Mouse (Mus musculus): ENCODE data around the gene Eya4.

The Eya4 gene

GRCm38 (mm10) chr10:23235405-23235804, 115.2 kb downstream of the Eya4 start:
- in situ Hi-C loops (cut with MboI; ENCODE audit: low sequenced_read_pairs) = no loop called here

DNA sequence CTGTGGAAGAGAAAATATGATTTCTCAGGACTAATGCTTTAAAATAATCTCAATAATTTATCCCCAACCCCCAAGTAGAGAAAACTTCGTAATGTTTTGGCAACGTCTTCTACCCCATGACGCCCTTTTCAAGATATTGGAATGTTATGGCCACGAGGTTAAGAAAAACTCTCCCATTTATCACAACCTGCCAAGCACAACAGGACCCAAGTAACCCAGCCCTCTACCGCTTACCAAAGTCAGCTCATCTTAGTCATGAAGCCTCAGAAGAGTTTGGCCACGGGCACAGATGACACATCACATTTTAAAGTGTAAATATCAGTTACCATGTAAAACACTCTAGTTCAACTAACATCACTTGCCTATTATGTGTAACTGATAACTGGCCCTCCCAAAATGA, 117.2 kb downstream of the Eya4 start:
- in situ Hi-C loops (cut with MboI; ENCODE audit: low sequenced_read_pairs) = no loop called here

DNA sequence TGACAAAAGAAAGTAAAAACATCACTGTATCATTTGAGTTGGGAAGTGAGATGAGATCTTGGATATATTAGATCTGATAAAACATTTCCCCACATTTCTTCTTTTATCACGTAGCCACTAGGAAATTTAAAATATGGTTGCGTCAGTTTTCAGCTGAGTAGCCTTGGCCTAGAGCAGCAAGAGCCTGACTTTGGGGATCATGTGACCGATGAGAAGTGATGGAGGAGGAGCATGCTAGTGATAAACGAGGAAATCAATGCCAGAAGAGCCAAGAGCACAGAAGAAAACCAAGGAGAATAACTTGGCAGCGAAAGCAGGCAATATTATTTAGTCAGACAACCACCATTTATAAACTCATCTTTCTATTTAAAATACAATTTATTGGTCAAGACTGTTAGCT, 119.7 kb downstream of the Eya4 start:
- in situ Hi-C loops (cut with MboI; ENCODE audit: low sequenced_read_pairs) = no loop called here

DNA sequence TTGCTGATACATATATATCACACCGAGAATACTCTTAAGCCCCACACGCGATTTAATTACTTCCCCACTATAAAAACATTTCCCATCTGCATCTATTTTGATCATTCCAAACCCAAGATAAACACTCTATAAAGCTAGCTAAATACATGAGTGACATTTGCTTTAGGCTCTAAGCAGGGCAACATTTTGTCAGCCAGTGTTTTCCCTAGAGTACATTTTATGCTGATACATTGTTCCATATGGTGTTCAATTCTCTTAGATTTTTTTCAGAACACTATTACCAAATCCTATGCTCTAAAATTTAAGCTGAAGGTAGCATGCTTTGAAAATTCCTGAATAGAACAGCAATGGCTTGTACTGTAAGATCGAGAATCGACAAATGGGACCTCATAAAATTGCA, 127.2 kb downstream of the Eya4 start:
- in situ Hi-C loops (cut with MboI; ENCODE audit: low sequenced_read_pairs) = no loop called here

GRCm38 (mm10) chr10:23220432-23220831, 130.2 kb downstream of the Eya4 start:
- in situ Hi-C loops (cut with MboI; ENCODE audit: low sequenced_read_pairs) = no loop called here

DNA sequence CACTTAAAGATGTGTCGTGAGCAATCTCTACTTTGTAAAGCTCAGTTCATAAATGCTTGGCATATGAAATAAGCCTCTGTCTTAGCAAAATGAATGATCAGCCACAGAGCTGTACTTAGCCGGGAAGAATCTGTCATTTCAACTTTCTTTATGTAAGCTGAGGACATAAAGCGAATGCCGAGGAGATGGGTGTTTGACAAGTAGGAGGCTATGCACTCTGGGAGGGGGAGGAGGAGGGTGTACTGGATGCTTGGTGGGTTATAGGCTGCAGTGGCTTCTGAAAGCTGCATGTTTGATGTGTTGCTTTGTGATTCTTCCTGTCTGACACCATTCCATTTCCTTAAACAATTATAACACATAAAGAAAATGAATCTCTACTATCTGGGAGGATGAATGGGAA, 133.8 kb downstream of the Eya4 start:
- in situ Hi-C loops (cut with MboI; ENCODE audit: low sequenced_read_pairs) = no loop called here

DNA sequence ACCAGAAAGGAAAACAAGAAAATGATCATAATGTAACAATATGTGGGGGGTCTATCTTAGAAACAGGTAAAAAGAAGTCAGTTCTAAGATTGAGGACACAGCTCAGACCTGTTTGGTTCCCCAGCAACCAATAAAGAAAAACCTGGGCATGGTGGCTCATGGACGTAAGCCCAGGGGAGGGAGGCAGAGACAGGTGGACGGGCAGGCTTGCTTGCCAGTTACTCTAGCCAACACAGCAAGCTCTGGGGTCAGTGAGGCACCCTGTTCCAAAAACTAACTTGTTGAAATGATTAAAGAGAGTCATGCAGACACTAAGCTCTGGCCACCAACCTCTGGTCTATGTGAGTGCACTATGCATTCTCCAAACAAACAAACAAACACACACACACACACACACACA, 139.2 kb downstream of the Eya4 start:
- in situ Hi-C loops (cut with MboI; ENCODE audit: low sequenced_read_pairs) = no loop called here

DNA sequence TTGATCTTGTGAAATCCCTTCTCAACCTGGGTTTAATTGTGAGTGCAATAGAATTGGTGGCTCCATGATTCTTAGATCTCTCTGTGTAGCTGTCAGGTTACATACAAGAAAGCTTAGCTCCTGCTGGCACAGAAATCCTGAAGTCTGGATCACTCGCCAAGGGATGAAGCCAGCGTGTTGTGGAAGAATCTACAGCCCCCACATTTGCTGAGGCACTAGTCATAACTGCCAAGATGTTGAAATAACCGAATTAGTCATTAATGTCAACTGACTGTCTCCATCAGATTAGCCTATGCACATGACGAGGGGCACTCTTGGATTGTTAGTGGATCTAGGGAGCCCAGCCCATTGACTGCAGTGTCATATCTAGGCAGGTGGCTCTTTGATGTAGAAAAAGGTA, 146.7 kb downstream of the Eya4 start:
- in situ Hi-C loops (cut with MboI; ENCODE audit: low sequenced_read_pairs) = no loop called here

DNA sequence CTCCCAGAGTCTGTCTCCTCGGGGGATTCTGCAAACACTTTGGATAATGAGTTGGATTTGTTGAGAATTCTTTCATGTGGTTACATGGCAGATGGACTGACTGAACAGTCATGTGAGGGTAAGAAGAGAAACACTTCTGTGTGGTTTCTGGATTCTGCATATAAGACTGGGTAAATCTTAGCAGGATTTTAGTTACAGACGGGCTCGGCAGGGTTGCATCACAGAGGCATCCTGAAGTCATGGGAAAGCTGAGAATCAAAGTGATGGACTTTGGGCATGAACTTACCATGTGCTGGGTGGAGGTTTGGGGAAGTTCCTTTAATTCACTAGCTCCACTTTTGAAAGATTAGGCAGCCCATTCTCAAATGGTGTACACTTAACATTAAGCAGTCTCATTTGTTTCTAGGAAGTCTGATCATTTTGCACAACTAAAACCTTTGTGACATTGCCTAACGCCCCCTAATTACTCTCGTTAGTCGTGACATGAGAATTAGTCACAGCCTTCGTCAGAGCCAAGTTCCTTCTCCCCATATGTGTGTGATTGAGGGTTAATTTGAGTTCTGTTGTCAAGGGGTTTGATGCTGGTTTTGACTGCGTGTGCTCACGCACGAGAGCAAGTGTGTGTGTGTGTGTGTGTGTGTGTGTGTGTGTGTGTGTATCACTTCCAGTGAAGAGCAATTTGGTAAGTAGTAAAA, 147.3 kb downstream of the Eya4 start:
- in situ Hi-C loops (cut with MboI; ENCODE audit: low sequenced_read_pairs) = no loop called here

DNA sequence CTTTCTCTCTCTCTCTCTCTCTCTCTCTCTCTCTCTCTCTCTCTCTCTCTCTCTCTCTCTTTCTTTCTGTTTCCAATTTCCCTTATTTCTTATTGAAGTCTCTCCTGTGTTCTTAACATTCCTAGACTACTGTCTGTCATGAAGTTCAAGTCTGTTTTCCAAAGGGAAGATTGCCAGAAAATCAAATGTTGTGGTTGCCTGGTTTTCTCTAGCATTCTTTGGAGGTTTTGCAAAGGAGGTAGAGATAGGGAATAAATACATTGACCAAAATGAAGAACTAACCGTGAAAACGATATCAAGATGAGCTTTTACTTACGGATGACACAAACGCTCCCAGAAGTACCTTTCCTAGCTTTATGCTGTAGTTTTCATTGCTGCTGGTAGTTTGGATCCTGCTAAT, 148.0 kb downstream of the Eya4 start:
- in situ Hi-C loops (cut with MboI; ENCODE audit: low sequenced_read_pairs) = no loop called here

- in situ Hi-C loops (cut with MboI; ENCODE audit: low sequenced_read_pairs) = no loop called here
These were observed 152.3 kb downstream of the Eya4 start for GRCm38 (mm10) chr10:23198251-23198650.

DNA sequence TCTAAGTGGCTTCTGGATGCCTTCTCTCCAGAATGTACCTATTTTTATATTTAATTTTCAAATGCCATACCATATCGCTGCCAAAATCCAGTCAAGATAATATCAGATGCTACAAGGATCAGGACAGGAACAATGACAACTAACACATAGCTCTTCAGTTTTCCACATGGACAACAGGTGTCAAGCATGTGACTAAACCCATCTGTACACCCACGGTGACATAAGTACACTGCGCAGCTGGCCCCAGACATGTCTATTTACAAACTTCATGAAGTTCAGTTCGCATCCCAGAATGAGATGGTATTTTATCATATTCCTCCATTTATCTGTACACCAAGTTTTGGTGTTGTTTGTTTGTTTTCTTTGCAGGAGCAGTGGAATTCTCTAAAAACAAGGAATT, 154.2 kb downstream of the Eya4 start:
- in situ Hi-C loops (cut with MboI; ENCODE audit: low sequenced_read_pairs) = no loop called here

DNA sequence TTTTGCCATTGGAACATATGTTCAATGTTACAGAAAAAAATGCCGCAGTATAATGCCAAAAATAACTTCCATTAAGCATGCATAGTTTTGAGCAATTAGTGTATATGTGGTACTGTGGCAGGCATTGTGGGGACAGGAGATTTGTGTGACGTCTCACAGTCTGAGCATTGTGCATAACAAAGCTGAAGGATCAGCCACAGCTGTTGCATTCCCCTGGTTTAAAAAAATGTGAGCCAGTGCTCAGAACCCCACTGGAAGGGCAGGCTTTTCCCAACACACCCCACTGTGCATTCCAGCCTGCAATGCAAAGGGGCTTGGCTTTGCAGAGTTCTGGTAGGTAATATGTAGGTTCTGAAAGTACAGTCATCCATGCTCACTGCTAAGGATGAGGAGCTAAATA, 155.2 kb downstream of the Eya4 start:
- in situ Hi-C loops (cut with MboI; ENCODE audit: low sequenced_read_pairs) = no loop called here

DNA sequence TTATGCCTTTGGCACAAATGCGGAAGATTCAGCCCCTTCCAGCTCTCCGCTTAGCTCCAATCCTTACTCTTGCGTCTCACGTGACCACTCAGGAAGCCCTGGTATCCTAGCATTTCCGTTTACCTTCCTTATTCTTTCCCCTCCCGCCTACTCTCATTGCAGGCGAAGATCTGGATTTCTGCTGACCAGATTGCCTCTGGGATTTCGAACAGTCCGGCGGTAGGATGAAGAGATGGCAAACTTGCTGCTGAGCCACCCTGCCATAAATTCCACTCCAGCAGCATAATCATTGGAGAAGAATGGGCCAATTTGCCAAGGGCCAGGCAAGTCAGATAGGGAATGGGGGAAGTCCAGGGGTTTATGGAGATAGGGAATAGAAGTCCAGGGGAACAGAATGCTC, 160.8 kb downstream of the Eya4 start:
- in situ Hi-C loops (cut with MboI; ENCODE audit: low sequenced_read_pairs) = no loop called here

GRCm38 (mm10) chr10:23185391-23185790, 165.2 kb downstream of the Eya4 start:
- in situ Hi-C loops (cut with MboI; ENCODE audit: low sequenced_read_pairs) = no loop called here

DNA sequence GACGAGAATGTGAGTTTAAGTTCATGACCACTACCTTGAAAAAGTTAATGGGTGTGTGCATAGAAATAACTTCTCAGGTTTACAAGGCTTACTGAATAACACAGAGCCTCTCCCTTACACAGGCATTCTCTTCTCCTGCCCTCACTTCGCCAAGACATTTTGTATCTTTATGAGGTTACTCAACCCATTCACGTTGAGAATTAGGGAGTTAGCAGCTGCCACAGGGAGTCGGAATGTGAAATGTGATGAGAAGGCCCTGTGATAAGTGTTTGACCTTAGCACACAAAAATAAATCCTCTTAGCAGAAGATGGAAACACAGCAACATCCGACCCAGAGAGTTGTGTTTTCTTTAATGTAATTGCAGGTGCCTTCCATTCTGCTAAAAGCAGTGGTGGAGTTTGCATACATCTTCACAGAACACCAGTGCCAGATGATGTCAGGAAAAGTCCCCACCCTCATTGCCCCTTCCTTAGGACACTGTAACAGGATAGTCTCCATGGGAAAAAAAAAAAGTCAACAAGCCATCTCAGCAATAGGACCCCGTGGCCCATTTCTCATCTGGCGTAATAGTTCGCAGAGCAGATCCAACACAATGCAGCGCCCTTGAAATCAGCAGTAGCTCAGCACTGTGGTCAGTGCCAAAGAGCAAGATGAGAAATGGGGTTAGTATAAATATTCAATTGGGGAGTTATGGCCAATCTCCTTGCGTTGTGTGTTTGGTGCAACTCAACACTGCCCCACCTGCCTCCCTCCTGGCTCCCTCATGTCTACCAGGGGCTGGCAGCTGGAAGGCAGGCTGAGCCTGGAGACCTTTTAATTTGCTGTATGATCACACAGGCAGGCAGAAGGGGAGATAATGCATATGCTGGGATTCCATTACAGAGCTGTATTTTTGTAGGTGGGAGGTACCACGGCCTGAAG, 168.8 kb downstream of the Eya4 start:
- in situ Hi-C loops (cut with MboI; ENCODE audit: low sequenced_read_pairs) = no loop called here

- in situ Hi-C loops (cut with MboI; ENCODE audit: low sequenced_read_pairs) = no loop called here
These were observed 171.3 kb downstream of the Eya4 start for GRCm38 (mm10) chr10:23179285-23179684.

- in situ Hi-C loops (cut with MboI; ENCODE audit: low sequenced_read_pairs) = no loop called here
These were observed 173.1 kb downstream of the Eya4 start for GRCm38 (mm10) chr10:23177347-23178046.

DNA sequence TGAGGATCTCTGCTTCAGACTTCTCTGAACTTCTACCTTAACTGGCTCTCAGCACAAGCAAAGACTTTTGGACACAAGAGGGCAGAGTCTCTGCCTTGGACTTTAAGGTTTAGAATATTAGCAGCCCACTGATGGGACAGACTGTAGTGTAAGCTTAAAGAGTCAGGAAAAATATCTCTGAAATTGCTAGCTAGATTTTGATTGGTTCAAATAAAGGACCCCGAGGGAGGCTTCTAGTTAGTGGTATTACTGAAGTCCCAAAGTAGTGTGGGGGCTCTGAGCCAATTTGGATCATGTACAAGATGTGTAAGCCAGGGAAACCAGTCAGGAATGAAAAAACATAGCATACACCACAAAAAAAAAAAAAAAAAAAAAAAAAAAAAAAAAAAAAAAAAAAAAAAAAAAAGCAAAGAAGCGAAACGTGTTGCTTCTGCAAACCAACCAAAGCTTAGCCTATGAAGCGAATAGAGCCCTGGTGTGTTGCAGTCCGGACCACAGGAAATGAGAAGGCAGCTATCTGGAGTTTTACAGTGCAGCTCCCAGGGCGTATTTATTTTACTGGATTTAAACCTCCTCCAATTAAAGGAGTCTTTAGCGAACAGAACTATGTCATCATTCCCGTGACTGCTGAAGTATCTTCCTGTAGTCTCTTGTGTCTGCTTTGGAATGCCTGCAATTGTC, 173.8 kb downstream of the Eya4 start:
- in situ Hi-C loops (cut with MboI; ENCODE audit: low sequenced_read_pairs) = no loop called here

GRCm38 (mm10) chr10:23171541-23171940, 179.0 kb downstream of the Eya4 start:
- in situ Hi-C loops (cut with MboI; ENCODE audit: low sequenced_read_pairs) = no loop called here

GRCm38 (mm10) chr10:23165089-23165642, 185.4 kb downstream of the Eya4 start:
- in situ Hi-C loops (cut with MboI; ENCODE audit: low sequenced_read_pairs) = no loop called here

Data from CH12F3 (cell line).